Mouse (Mus musculus) heart, adult 2 months (tissue): ENCODE data around the gene Parvb.

Experiments
- CTCF ChIP-seq: fragments of 200-600 bp; IDR thresholded peaks from 2 replicates; pipeline ENCODE4 v1.8.1; 2022; ENCODE audit warnings: antibody characterized with exemption, mild to moderate bottlenecking, moderate library complexity
- EP300 ChIP-seq: fragments of 200-500 bp; IDR thresholded peaks from 2 replicates; pipeline ENCODE4 v1.6.1; 2011; ENCODE audit warnings: low read depth, low read length, control low read depth; ENCODE audit not compliant: insufficient read depth
- POLR2A ChIP-seq: fragments of 200-500 bp; IDR thresholded peaks from 2 replicates; pipeline ENCODE4 v1.6.1; 2011; ENCODE audit warnings: mild to moderate bottlenecking, low read depth, low read length, control low read depth; ENCODE audit not compliant: insufficient read depth

GRCm38 (mm10) chr15:84280309-84280708, 48.5 kb downstream of the Parvb start:
- TF ChIP-seq CTCF (no peak), POLR2A (no peak), EP300 (no peak)
